Mouse (Mus musculus): ENCODE data around the gene C330007P06Rik.

DNA sequence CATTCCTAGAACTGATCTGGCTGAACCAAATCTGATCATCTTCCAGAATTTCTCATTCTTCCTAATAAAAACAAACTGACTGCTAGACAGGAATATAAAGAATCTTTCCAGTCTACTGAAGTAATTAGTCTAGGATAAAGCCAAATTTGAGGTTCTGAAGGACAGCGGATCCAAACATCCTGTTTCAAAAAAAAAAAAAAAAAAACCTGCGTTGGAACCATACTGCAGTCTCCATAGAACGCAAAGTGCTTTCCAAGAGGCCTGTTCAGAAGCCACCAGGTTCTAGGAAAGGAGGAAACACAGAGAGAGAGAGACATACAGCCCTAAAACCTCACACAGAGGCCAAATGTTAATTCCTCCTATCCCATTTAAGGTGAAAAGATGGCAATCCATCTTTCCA is 27.7 kb upstream of the C330007P06Rik start:
- TF ChIP-seq CTCF (IDR thresholded peaks at IDR 0.05; ENCODE audit: extremely low read depth, insufficient read depth, insufficient read length, insufficient replicate concordance) (no peak), POLR2A (IDR thresholded peaks at IDR 0.05; ENCODE audit: low read depth, low read length) (no peak)

Data from spleen, adult 2 months (tissue).